Mouse (Mus musculus) heart, adult 2 months (tissue): ENCODE measurements around the gene Hdgfl3. TPM values are rescaled to one million over a fixed set of nuclear protein-coding genes. Genes with fewer than 3 reads are reported as not detected.
"Not testable (repeated sequence)": the region's sequence is repeated elsewhere in the genome, so short reads cannot be mapped to it uniquely, and the experiment has no call there.

Experiments
- DNase-seq, 2 experiments: peaks; one replicate each; pipeline ENCODE4 v3.0.0; 2021
- H3K27ac ChIP-seq: fragments of 200-600 bp; 2 replicates; pipeline ENCODE4 v1.8.1; 2022
- H3K27me3 ChIP-seq: fragments of 200-500 bp; 2 replicates; pipeline ENCODE4 v1.6.1; 2012; ENCODE audit warnings: mild to moderate bottlenecking, low read length, inconsistent platforms, mixed read lengths; ENCODE audit not compliant: control insufficient read depth, insufficient read depth
- H3K36me3 ChIP-seq: fragments of 200-500 bp; 2 replicates; pipeline ENCODE4 v1.6.1; 2012; ENCODE audit warnings: low read length, inconsistent platforms; ENCODE audit not compliant: control insufficient read depth, insufficient read depth
- H3K4me1 ChIP-seq: fragments of 200-500 bp; 2 replicates; pipeline ENCODE4 v1.6.1; 2011; ENCODE audit warnings: low read length; ENCODE audit not compliant: control insufficient read depth, insufficient read depth
- H3K4me3 ChIP-seq: fragments of 200-600 bp; 2 replicates; pipeline ENCODE4 v1.8.1; 2022
- H3K79me2 ChIP-seq: fragments of 200-500 bp; replicated peaks from 2 replicates; pipeline ENCODE4 v1.6.1; 2012; ENCODE audit warnings: mild to moderate bottlenecking, inconsistent platforms, low read length, moderate library complexity, mixed read lengths; ENCODE audit not compliant: control insufficient read depth, insufficient read depth
- H3K9ac ChIP-seq: fragments of 200-500 bp; 2 replicates; pipeline ENCODE4 v1.6.1; 2012; ENCODE audit warnings: low read depth, mild to moderate bottlenecking, control low read depth, inconsistent platforms, low read length, mixed read lengths
- CTCF ChIP-seq: fragments of 200-600 bp; IDR thresholded peaks from 2 replicates; pipeline ENCODE4 v1.8.1; 2022; ENCODE audit warnings: antibody characterized with exemption, mild to moderate bottlenecking, moderate library complexity
- EP300 ChIP-seq: fragments of 200-500 bp; IDR thresholded peaks from 2 replicates; pipeline ENCODE4 v1.6.1; 2011; ENCODE audit warnings: low read depth, low read length, control low read depth; ENCODE audit not compliant: insufficient read depth
- POLR2A ChIP-seq: fragments of 200-500 bp; IDR thresholded peaks from 2 replicates; pipeline ENCODE4 v1.6.1; 2011; ENCODE audit warnings: mild to moderate bottlenecking, low read depth, low read length, control low read depth; ENCODE audit not compliant: insufficient read depth
- WGBS: fragments of 180-500 bp; shearing (Covaris S2); methylation state at CpG from one replicate; pipeline ENCODE4 v1.1.7; 2018; 5-methylcytosine and 5-hydroxymethylcytosine counted together
- intact Hi-C: fragments of 180-260 bp; cut with DNase I; formaldehyde crosslinking; loops from one replicate; pipeline ENCODE4 v1.15.1; 2025
- polyA plus RNA-seq: library from polyadenylated mRNA; depleted of rRNA; stranded (reverse); fragments of >200 nt; gene quantifications from 2 replicates; pipeline ENCODE4 v1.2.3, GENCODE M21; 2012
- total RNA-seq, 2 experiments: library from RNA; stranded (reverse); gene quantifications; 2 replicates each; pipeline ENCODE4 v1.2.3; 2021

Hdgfl3 gene
- total and polyA plus RNA-seq, 3 experiments, result 1.8 to 8.0 (median 7.8) TPM

DNA sequence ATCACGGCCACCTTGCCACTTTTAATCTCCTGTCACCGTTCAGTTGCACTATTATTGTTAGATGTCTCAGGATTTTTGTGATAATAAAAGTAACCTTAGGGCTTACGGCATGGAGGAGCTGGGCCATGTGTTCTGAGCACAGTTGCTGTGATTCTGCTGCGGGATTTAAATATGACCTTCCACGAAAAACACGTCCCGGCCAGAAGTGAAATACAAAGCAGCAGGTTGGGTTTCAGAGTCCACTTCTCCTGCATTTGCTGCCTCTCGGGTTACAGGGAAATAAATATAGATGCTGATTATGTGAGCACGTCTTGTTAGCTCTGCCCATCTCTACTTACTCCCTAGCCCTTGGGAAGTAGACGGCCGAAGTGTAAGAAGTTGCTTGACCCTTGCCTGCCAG is 89.5 kb downstream of the Hdgfl3 start:
- H3K4me3 ChIP-seq, result no peak overlapping the region
- DNase-seq, result no peak
- TF ChIP-seq EP300 (no peak), POLR2A (no peak), CTCF (no peak)
- 84% methylated on average over 11 of the region's 11 CpGs for WGBS
- intact Hi-C loops, result no loop called here
- H3K9ac ChIP-seq, result no peak overlapping the region
- no peak overlapping the region for H3K27ac ChIP-seq
- H3K79me2 ChIP-seq, result no peaks in the 10 kb centered on the region
- no peaks in the 10 kb centered on the region for H3K27me3 ChIP-seq
- peaks cover 1% of the 10 kb centered on the region for H3K4me1 ChIP-seq
- no peaks in the 10 kb centered on the region for H3K36me3 ChIP-seq

GRCm38 (mm10) chr7:81843903-81844302 is 90.4 kb downstream of the Hdgfl3 start:
- TF ChIP-seq CTCF (no peak), POLR2A (no peak), EP300 (no peak)
- intact Hi-C loops, result no loop called here
- H3K4me1 ChIP-seq, result peaks cover 1% of the 10 kb centered on the region
- WGBS, result 92% methylated on average over 8 of the region's 8 CpGs
- no peaks in the 10 kb centered on the region for H3K79me2 ChIP-seq
- DNase-seq, result no peak
- no peaks in the 10 kb centered on the region for H3K27me3 ChIP-seq
- H3K4me3 ChIP-seq, result no peak overlapping the region
- H3K27ac ChIP-seq, result no peak overlapping the region
- H3K36me3 ChIP-seq, result no peaks in the 10 kb centered on the region
- H3K9ac ChIP-seq, result no peak overlapping the region

DNA sequence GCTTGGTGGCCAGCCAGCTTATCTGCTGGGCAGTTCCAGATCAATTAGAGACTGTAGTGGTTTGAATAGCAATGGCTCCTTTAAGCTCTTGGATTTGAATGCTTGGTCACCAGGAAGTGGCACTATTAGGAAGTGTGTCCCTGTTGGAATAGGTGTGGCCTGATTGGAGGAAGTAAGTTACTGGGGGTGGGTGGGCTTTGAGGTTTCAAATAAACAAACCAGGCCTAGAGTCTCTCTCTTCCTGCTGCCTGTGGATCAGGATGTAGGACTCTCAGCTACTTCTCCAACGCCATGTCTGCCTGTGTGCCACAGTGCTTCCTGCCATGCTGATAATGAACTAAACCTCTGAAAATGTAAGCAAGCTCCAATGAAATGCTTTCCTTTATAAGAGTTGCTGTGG is 91.3 kb downstream of the Hdgfl3 start:
- Histone ChIP-seq H3K27me3 (no peaks in the 10 kb centered on the region), H3K79me2 (no peaks in the 10 kb centered on the region), H3K27ac (no peak overlapping the region), H3K4me3 (no peak overlapping the region), H3K4me1 (peaks cover 1% of the 10 kb centered on the region), H3K36me3 (no peaks in the 10 kb centered on the region), H3K9ac (no peak overlapping the region)
- 44% methylated on average over 1 of the region's 1 CpGs for WGBS
- DNase-seq, result no peak
- TF ChIP-seq CTCF (no peak), EP300 (no peak), POLR2A (no peak)
- intact Hi-C loops, result no loop called here

- Histone ChIP-seq H3K27me3 (no peaks in the 10 kb centered on the region), H3K9ac (no peak overlapping the region), H3K36me3 (no peaks in the 10 kb centered on the region), H3K4me3 (no peak overlapping the region), H3K79me2 (no peaks in the 10 kb centered on the region), H3K27ac (no peak overlapping the region), H3K4me1 (peaks cover 1% of the 10 kb centered on the region)
- 92% methylated on average over 7 of the region's 7 CpGs for WGBS
- intact Hi-C loops, result no loop called here
- no peak for DNase-seq
- TF ChIP-seq EP300 (no peak), POLR2A (no peak), CTCF (no peak)
Observed at GRCm38 (mm10) chr7:81842141-81842540, 92.1 kb downstream of the Hdgfl3 start.

DNA sequence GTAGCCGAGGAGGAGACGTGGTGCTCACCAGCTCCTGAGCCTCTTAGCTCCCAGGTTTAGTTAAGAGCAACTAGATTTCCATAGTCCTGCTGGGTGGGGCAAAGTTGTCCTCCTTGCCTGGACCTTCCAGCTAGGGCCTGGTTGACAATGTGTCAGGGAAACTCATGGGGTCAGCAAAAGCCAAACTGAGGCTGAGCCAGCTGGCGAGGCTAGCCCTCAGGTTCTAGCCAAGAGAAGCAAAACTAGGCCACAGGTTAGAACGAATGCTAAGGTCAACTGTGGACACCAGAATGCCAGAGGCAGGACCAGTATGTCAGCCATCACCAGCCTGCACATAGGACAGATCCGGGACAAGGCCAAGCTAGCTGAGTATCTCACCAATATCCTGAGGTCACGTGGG is 92.8 kb downstream of the Hdgfl3 start:
- peak overlapping the region; percentile 71 for H3K27ac ChIP-seq
- TF ChIP-seq EP300 (no peak), POLR2A (no peak), CTCF (no peak)
- intact Hi-C loops, result no loop called here
- DNase-seq, result peak; percentile 52 to 71
- no peaks in the 10 kb centered on the region for H3K79me2 ChIP-seq
- no peak overlapping the region for H3K4me3 ChIP-seq
- no peak overlapping the region for H3K9ac ChIP-seq
- no peaks in the 10 kb centered on the region for H3K27me3 ChIP-seq
- peaks cover 1% of the 10 kb centered on the region for H3K4me1 ChIP-seq
- 66% methylated on average over 6 of the region's 6 CpGs for WGBS
- H3K36me3 ChIP-seq, result no peaks in the 10 kb centered on the region

DNA sequence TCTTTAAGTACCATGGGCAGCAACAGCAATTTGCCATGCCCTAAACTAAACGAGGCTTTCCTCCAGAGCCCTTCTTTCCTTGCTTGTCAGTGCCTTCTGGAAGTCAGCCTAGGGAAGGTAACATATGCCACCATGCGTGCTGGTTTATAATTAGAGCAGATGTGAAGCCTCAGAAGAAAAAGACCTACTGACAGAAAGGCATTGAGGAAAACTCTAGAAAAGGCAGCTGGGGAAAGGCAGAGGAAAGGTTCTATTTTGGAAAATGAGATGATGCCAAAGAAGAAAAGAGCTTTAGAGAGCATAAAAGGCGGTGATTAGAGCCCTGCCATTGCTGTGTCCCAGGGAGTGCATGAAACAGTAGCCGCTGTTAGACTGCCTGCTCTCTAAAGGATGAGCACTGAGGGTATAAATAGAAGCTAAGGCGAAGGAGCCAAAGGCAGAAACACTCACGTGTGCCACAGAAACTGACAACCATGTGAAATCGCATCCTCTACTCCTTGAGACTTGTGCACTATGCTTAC is 93.6 kb downstream of the Hdgfl3 start:
- 41% methylated on average over 7 of the region's 7 CpGs for WGBS
- H3K4me1 ChIP-seq, result peaks cover 1% of the 10 kb centered on the region
- TF ChIP-seq EP300 (no peak), CTCF (no peak), POLR2A (no peak)
- DNase-seq, result peak in 1 of 2 experiments; percentile 23
- H3K36me3 ChIP-seq, result no peaks in the 10 kb centered on the region
- H3K4me3 ChIP-seq, result no peak overlapping the region
- H3K79me2 ChIP-seq, result no peaks in the 10 kb centered on the region
- no peak overlapping the region for H3K9ac ChIP-seq
- no peaks in the 10 kb centered on the region for H3K27me3 ChIP-seq
- peak overlapping the region; percentile 71 for H3K27ac ChIP-seq
- intact Hi-C loops, result no loop called here

DNA sequence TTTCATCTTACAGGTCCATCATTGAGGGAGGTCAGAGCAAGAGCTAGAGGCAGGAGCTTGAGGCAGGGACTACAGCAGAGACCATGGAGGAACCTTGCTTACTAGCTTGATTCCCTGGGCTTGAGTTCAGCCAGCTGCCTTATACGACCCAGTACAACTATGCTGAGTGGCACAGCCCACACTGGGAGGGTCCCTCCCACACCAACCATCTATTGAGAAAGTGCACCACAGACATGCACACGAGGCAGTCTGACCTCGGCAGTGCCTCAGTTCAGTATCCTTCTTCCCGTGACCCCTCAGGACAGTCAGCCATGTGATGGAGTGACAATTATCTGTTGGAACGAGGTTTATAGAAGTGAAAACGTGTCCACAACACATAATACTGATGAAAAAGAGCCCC is 94.5 kb downstream of the Hdgfl3 start:
- TF ChIP-seq EP300, result no peak
- no peak for TF ChIP-seq CTCF
- no peak for TF ChIP-seq POLR2A
- no peak overlapping the region for H3K9ac ChIP-seq
- H3K79me2 ChIP-seq, result no peaks in the 10 kb centered on the region
- no peaks in the 10 kb centered on the region for H3K27me3 ChIP-seq
- intact Hi-C loops, result no loop called here
- H3K27ac ChIP-seq, result no peak overlapping the region
- no peak overlapping the region for H3K4me3 ChIP-seq
- DNase-seq, result no peak
- peaks cover 1% of the 10 kb centered on the region for H3K4me1 ChIP-seq
- H3K36me3 ChIP-seq, result no peaks in the 10 kb centered on the region
- whole genome bisulfite sequencing, result 65% methylated on average over 6 of the region's 6 CpGs

DNA sequence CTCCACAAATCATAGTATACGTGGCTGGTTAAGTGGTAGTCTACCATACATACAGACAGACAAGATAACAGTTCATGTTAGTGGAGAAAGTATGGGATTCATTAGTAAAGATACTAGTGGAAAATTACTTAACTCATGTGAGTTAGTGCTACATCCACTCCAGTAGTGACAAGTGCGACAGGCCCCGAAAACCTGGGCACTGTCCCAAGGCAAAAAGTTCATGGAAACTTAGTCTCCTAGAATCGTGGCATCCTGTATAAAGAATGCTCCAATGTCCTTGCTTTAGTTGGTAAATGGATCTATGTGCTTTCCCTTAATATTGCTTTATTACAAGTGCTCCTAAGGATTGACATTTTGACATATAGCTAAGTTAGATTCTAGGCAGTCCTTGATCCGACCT is 96.5 kb downstream of the Hdgfl3 start:
- H3K9ac ChIP-seq, DNase-seq, intact Hi-C loops, H3K36me3 ChIP-seq, H3K27ac ChIP-seq, H3K4me3 ChIP-seq, H3K27me3 ChIP-seq, H3K4me1 ChIP-seq, H3K79me2 ChIP-seq: not testable (repeated sequence)
- 72% methylated on average over 5 of the region's 5 CpGs for WGBS
